Mouse (Mus musculus): ENCODE results near the gene Sprr4. TPM values are rescaled to one million over a fixed set of nuclear protein-coding genes. Genes with fewer than 3 reads are reported as not detected.
"Not testable (repeated sequence)": the region's sequence is repeated elsewhere in the genome, so short reads cannot be mapped to it uniquely, and the experiment has no call there.

The Sprr4 gene
- polyA plus RNA-seq (2015; fragmentation: Nextera tagmentation; extraction: Ambion mirVana): not detected in 2 replicates

DNA sequence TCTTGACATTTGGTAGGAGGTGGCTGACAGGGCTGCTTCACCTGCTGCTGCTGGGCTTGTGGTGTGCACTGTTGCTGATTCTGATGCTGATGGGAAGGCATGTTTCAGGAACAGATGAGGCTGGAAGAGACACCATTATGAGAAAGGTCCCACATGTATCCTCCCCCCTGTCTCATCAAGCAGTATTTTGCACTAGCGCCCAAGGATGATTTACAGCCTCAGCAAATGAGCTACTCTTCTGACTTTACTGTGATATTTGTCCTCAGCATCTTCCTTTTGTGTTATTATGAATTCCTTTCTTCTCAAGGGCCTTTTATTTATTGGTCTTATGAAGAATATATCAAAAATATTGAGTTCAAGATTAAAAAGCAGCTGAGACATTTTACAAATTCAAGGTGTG, at the start of gene Sprr4:
Gene Sprr4, minus strand, starts transcription at position 101 of the 400 bp plus-strand sequence.
- Histone ChIP-seq H3K4me3 (no peak within 1 kb of the TSS), H3K4me2 (no peak within 1 kb of the TSS), H3K27ac (replicated peaks) (no peak within 1 kb of the TSS), H3K27me3 (replicated peaks) (no peaks in the 10 kb centered on the region), H3K36me3 (no peaks in the 10 kb centered on the region), H3K4me1 (no peaks in the 10 kb centered on the region), H3K9me3 (no peaks in the 10 kb centered on the region), H3K9ac (no peak within 1 kb of the TSS)
- 83% methylated on average over 1 of the region's 1 CpGs for WGBS
- no peak for ATAC-seq (ENCODE audit: extremely low read depth, insufficient number of reproducible peaks, low FRiP score, low TSS enrichment)

DNA sequence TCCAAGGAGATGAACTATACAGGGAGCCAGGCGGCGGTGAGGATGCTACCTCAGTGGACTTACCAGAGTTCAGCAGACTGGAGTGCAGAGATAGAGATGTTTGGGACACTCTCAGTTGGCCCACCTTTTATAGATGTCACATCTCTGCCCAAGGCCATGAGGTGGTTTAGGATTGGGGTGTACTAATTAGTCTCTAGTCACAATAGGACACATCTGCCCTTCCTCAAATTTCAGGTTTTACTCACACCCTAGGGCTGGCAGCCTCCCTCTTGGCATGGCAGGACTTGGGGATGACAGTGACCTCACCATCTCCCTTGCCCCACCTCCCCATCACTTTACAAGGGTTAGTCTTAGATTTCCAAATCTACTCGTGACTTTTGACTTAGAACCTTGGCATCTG, 34.1 kb upstream of the Sprr4 start, which contains the start of gene 2310046K23Rik:
Gene 2310046K23Rik, minus strand, starts transcription at position 101 of the 400 bp plus-strand sequence.
- no peak within 1 kb of the TSS for H3K4me3 ChIP-seq
- no peaks in the 10 kb centered on the region for H3K4me1 ChIP-seq
- no peak for ATAC-seq (ENCODE audit: extremely low read depth, insufficient number of reproducible peaks, low FRiP score, low TSS enrichment)
- no peaks in the 10 kb centered on the region for H3K9me3 ChIP-seq
- H3K27me3 ChIP-seq (replicated peaks): no peaks in the 10 kb centered on the region
- 75% methylated on average over 3 of the region's 3 CpGs for WGBS
- H3K27ac ChIP-seq (replicated peaks): no peak within 1 kb of the TSS
- no peaks in the 10 kb centered on the region for H3K36me3 ChIP-seq
- no peak within 1 kb of the TSS for H3K9ac ChIP-seq
- no peak within 1 kb of the TSS for H3K4me2 ChIP-seq

GRCm38 (mm10) chr3:92512325-92512724, 12.0 kb upstream of the Sprr4 start:
- H3K27me3 ChIP-seq (replicated peaks): no peaks in the 10 kb centered on the region
- no peak overlapping the region for H3K4me2 ChIP-seq
- H3K36me3 ChIP-seq: no peaks in the 10 kb centered on the region
- no peaks in the 10 kb centered on the region for H3K4me1 ChIP-seq
- no peak overlapping the region for H3K9ac ChIP-seq
- no peak overlapping the region for H3K27ac ChIP-seq (replicated peaks)
- no peak overlapping the region for H3K4me3 ChIP-seq
- no peak for ATAC-seq (ENCODE audit: extremely low read depth, insufficient number of reproducible peaks, low FRiP score, low TSS enrichment)
- no peaks in the 10 kb centered on the region for H3K9me3 ChIP-seq

- H3K4me3 ChIP-seq: no peak overlapping the region
- no peak overlapping the region for H3K27ac ChIP-seq (replicated peaks)
- ATAC-seq (ENCODE audit: extremely low read depth, insufficient number of reproducible peaks, low FRiP score, low TSS enrichment): no peak
- no peaks in the 10 kb centered on the region for H3K27me3 ChIP-seq (replicated peaks)
- no peaks in the 10 kb centered on the region for H3K9me3 ChIP-seq
- H3K9ac ChIP-seq: no peak overlapping the region
- no peak overlapping the region for H3K4me2 ChIP-seq
- no peaks in the 10 kb centered on the region for H3K4me1 ChIP-seq
- no peaks in the 10 kb centered on the region for H3K36me3 ChIP-seq
Measured at GRCm38 (mm10) chr3:92510786-92511185, 10.5 kb upstream of the Sprr4 start.

- no peak overlapping the region for H3K4me2 ChIP-seq
- H3K4me1 ChIP-seq: no peaks in the 10 kb centered on the region
- 63% methylated on average over 1 of the region's 1 CpGs for whole genome bisulfite sequencing
- no peak overlapping the region for H3K27ac ChIP-seq (replicated peaks)
- H3K9me3 ChIP-seq: no peaks in the 10 kb centered on the region
- no peak overlapping the region for H3K4me3 ChIP-seq
- no peaks in the 10 kb centered on the region for H3K36me3 ChIP-seq
- H3K9ac ChIP-seq: no peak overlapping the region
- H3K27me3 ChIP-seq (replicated peaks): no peaks in the 10 kb centered on the region
- no peak for ATAC-seq (ENCODE audit: extremely low read depth, insufficient number of reproducible peaks, low FRiP score, low TSS enrichment)
Measured at GRCm38 (mm10) chr3:92508185-92508584, 7.9 kb upstream of the Sprr4 start.

GRCm38 (mm10) chr3:92503528-92503927, 3.2 kb upstream of the Sprr4 start:
- Histone ChIP-seq H3K4me2 (no peak overlapping the region), H3K9me3 (no peaks in the 10 kb centered on the region), H3K9ac (no peak overlapping the region), H3K27me3 (replicated peaks) (no peaks in the 10 kb centered on the region), H3K4me3 (no peak overlapping the region), H3K36me3 (no peaks in the 10 kb centered on the region), H3K4me1 (no peaks in the 10 kb centered on the region), H3K27ac (replicated peaks) (no peak overlapping the region)
- no peak for ATAC-seq (ENCODE audit: extremely low read depth, insufficient number of reproducible peaks, low FRiP score, low TSS enrichment)

DNA sequence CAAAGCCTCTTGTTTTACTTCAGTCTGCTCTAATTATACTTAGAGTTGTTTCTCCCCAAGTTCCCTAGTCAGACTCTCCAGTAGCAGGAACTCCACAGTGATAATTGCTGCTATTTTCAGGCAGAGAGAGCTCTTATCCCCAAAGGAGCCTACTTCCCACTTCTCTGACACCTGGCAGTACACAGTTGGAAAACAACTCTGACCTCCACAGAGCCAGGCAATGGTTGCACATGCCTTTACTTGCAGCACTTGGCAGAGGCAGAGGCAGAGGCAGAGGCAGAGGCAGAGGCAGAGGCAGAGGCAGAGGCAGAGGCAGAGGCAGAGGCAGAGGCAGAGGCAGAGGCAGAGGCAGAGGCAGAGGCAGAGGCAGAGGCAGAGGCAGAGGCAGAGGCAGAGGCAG, 10.0 kb downstream of the Sprr4 start:
- H3K4me1 ChIP-seq; H3K9me3 ChIP-seq; H3K27me3 ChIP-seq (replicated peaks); H3K9ac ChIP-seq; H3K4me3 ChIP-seq; H3K27ac ChIP-seq (replicated peaks); ATAC-seq (ENCODE audit: extremely low read depth, insufficient number of reproducible peaks, low FRiP score, low TSS enrichment); H3K4me2 ChIP-seq; H3K36me3 ChIP-seq: not testable (repeated sequence)

DNA sequence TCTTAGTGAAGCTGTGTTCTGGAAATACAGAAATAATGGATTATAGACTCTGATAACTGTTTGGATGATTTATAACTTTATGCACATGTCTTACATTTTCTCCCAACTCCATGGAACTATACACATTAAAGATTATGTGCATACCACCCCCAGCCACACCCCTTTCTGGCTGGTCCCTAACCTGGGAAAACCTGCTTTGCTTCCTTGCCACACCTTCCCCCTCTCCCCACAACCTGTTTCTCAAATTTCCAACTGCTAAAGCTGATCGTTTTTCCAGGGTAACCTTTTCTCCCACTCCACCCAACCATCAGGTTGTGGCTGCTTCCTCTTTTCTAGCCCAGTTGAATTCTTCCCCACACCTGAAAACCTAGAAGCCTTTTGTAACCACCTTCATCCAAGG, 14.0 kb downstream of the Sprr4 start:
- H3K27ac ChIP-seq (replicated peaks): no peak overlapping the region
- H3K4me1 ChIP-seq: no peaks in the 10 kb centered on the region
- H3K36me3 ChIP-seq: no peaks in the 10 kb centered on the region
- no peaks in the 10 kb centered on the region for H3K27me3 ChIP-seq (replicated peaks)
- no peak overlapping the region for H3K4me3 ChIP-seq
- ATAC-seq (ENCODE audit: extremely low read depth, insufficient number of reproducible peaks, low FRiP score, low TSS enrichment): no peak
- H3K4me2 ChIP-seq: no peak overlapping the region
- no peaks in the 10 kb centered on the region for H3K9me3 ChIP-seq
- 42% methylated on average over 1 of the region's 1 CpGs for WGBS
- H3K9ac ChIP-seq: no peak overlapping the region

DNA sequence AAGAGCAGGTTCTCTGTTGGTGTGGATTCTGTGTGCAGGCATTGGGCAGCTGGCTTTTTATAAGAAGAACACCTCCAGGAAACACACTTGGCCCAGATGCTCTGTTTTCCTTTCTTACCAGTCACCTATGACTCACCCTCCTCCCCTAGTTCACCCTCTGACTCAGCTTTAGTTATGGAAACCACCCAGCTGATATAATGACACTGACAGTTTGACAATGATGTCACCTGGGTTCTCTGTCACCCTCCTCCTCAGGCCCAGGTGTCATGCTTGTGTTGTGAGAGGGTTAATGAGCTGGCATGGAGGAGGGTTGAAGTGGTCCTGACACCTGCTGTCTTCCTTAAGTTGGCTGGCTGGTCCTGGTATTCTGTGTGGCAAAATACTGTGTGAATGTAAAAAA, 14.4 kb downstream of the Sprr4 start, which contains the start of gene Sprr1a:
Gene Sprr1a, minus strand, starts transcription at position 33 of the 400 bp plus-strand sequence.
- Histone ChIP-seq H3K4me1 (no peaks in the 10 kb centered on the region), H3K9ac (no peak within 1 kb of the TSS), H3K27me3 (replicated peaks) (no peaks in the 10 kb centered on the region), H3K9me3 (no peaks in the 10 kb centered on the region), H3K4me3 (no peak within 1 kb of the TSS), H3K4me2 (no peak within 1 kb of the TSS), H3K27ac (replicated peaks) (no peak within 1 kb of the TSS), H3K36me3 (no peaks in the 10 kb centered on the region)
- no peak for ATAC-seq (ENCODE audit: extremely low read depth, insufficient number of reproducible peaks, low FRiP score, low TSS enrichment)

- not testable (repeated sequence) for H3K27me3 ChIP-seq (replicated peaks); H3K27ac ChIP-seq (replicated peaks); H3K9ac ChIP-seq; H3K36me3 ChIP-seq; H3K4me1 ChIP-seq; H3K4me3 ChIP-seq; H3K4me2 ChIP-seq; H3K9me3 ChIP-seq; ATAC-seq (ENCODE audit: extremely low read depth, insufficient number of reproducible peaks, low FRiP score, low TSS enrichment)
Measured at GRCm38 (mm10) chr3:92481249-92481648, 19.0 kb downstream of the Sprr4 start.

GRCm38 (mm10) chr3:92470111-92470510, 30.2 kb downstream of the Sprr4 start:
- Histone ChIP-seq H3K4me1 (no peaks in the 10 kb centered on the region), H3K4me3 (no peak overlapping the region)
- WGBS: 64% methylated on average over 2 of the region's 2 CpGs

GRCm38 (mm10) chr3:92467424-92467823, 32.9 kb downstream of the Sprr4 start:
- H3K36me3 ChIP-seq: no peaks in the 10 kb centered on the region
- H3K27ac ChIP-seq (replicated peaks): no peak overlapping the region
- ATAC-seq (ENCODE audit: extremely low read depth, insufficient number of reproducible peaks, low FRiP score, low TSS enrichment): no peak
- H3K9ac ChIP-seq: no peak overlapping the region
- H3K27me3 ChIP-seq (replicated peaks): no peaks in the 10 kb centered on the region
- no peaks in the 10 kb centered on the region for H3K4me1 ChIP-seq
- no peaks in the 10 kb centered on the region for H3K9me3 ChIP-seq
- H3K4me3 ChIP-seq: no peak overlapping the region
- H3K4me2 ChIP-seq: no peak overlapping the region

More at GRCm38 (mm10) chr3:92470111-92470510, 30.2 kb downstream of the Sprr4 start:
- Histone ChIP-seq H3K36me3 (no peaks in the 10 kb centered on the region), H3K4me2 (no peak overlapping the region), H3K9me3 (no peaks in the 10 kb centered on the region), H3K27me3 (replicated peaks) (no peaks in the 10 kb centered on the region), H3K27ac (replicated peaks) (no peak overlapping the region), H3K9ac (no peak overlapping the region)
- no peak for ATAC-seq (ENCODE audit: extremely low read depth, insufficient number of reproducible peaks, low FRiP score, low TSS enrichment)

DNA sequence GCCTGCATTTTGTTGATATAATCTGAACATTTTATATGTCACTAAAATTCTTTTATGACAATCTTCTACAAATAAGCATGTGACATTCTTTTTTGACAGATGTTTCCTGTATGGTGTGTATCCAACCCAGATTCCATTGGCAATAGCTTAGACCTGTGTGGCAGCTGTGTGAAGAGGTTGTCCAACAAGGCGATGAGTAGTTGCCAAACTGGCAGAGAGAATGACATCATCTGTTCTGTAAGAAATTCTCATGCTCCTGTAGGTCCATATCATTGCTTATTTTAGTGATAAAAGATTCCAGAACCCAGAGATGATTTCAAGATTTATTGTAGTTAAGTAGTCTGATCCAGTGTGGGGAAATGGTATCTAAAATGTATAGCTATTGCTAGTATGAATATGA, 33.7 kb downstream of the Sprr4 start:
- WGBS: 63% methylated on average over 1 of the region's 1 CpGs
- Histone ChIP-seq H3K27me3 (replicated peaks) (no peaks in the 10 kb centered on the region), H3K9me3 (no peaks in the 10 kb centered on the region), H3K4me2 (no peak overlapping the region), H3K4me3 (no peak overlapping the region), H3K36me3 (no peaks in the 10 kb centered on the region), H3K9ac (no peak overlapping the region), H3K4me1 (no peaks in the 10 kb centered on the region), H3K27ac (replicated peaks) (no peak overlapping the region)
- no peak for ATAC-seq (ENCODE audit: extremely low read depth, insufficient number of reproducible peaks, low FRiP score, low TSS enrichment)

Data from heart, embryonic 13.5 days (tissue).